Mouse (Mus musculus) midbrain, embryonic 15.5 days (tissue): Measurements from ENCODE around the gene Pycr1. TPM values are rescaled to one million over a fixed set of nuclear protein-coding genes. Genes with fewer than 3 reads are reported as not detected.

Experiments used
- ATAC-seq: fragments of 200-750 bp; cut with Nextera tagmentation; replicated peaks from 2 replicates; pipeline ENCODE4 v1.8.0; 2017; ENCODE audit warnings: moderate TSS enrichment
- H3K27ac ChIP-seq: fragments of 300-500 bp; sonication (generic); 2 replicates; pipeline ENCODE4 v1.5.1; 2015; ENCODE audit warnings: mild to moderate bottlenecking, inconsistent platforms
- H3K27me3 ChIP-seq: fragments of 300-500 bp; sonication (generic); replicated peaks from 2 replicates; pipeline ENCODE4 v1.6.1; 2015; ENCODE audit warnings: inconsistent platforms
- H3K36me3 ChIP-seq: fragments of 300-500 bp; sonication (generic); replicated peaks from 2 replicates; pipeline ENCODE4 v1.6.1; 2015; ENCODE audit warnings: inconsistent platforms
- H3K4me1 ChIP-seq: fragments of 300-500 bp; sonication (generic); 2 replicates; pipeline ENCODE4 v1.6.1; 2015; ENCODE audit warnings: inconsistent platforms
- H3K4me2 ChIP-seq: fragments of 300-500 bp; sonication (generic); 2 replicates; pipeline ENCODE4 v1.6.1; 2015; ENCODE audit warnings: inconsistent platforms, mild to moderate bottlenecking, moderate library complexity
- H3K4me3 ChIP-seq: fragments of 300-500 bp; sonication (generic); 2 replicates; pipeline ENCODE4 v1.5.1; 2015; ENCODE audit warnings: mild to moderate bottlenecking, inconsistent platforms
- H3K9ac ChIP-seq: fragments of 300-500 bp; sonication (generic); 2 replicates; pipeline ENCODE4 v1.6.1; 2015; ENCODE audit warnings: mild to moderate bottlenecking, inconsistent platforms
- H3K9me3 ChIP-seq: fragments of 300-500 bp; sonication (generic); 2 replicates; pipeline ENCODE4 v1.6.1; 2016; ENCODE audit warnings: inconsistent platforms
- WGBS: fragments of 180-500 bp; shearing (Covaris S2); methylation state at CpG from one replicate; pipeline ENCODE4 v1.1.7; 2015; ENCODE audit warnings: mixed read lengths; 5-methylcytosine and 5-hydroxymethylcytosine counted together
- polyA plus RNA-seq: library from polyadenylated mRNA; unstranded; fragments of >200 nt; fragmentation: Nextera tagmentation; extraction: Ambion mirVana; gene quantifications from 2 replicates; pipeline ENCODE4 v1.2.1, GENCODE M21; 2015

The Pycr1 gene
- polyA plus RNA-seq, 1 experiment from 2014 or later: 21.2 TPM

DNA sequence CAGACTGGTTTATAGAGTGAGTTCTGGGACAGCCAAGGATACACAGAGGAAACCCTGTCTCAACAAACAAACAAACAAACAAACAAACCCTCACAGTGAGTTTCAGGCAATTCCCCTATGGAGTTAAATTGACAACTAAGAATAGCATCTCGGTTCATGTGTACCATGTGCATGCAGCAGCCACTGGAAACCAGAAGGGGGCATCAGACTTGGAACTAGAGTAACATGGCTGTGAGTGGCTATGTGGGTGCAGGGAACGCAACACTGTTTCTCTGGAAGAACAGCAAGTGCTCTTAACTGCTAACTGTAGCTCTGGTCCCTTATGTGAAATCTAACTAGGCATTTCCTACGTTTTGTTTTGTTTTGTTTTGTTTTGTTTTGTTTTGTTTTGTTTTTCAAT, 8.3 kb upstream of the Pycr1 start:
- Histone ChIP-seq H3K4me3 (no peak overlapping the region), H3K4me2 (no peak overlapping the region), H3K9me3 (no peaks in the 10 kb centered on the region), H3K36me3 (no peaks in the 10 kb centered on the region), H3K27me3 (peaks cover 17% of the 10 kb centered on the region), H3K4me1 (peaks cover 7% of the 10 kb centered on the region), H3K27ac (no peak overlapping the region), H3K9ac (no peak overlapping the region)
- no peak for ATAC-seq
- WGBS: 69% methylated on average over 3 of the region's 3 CpGs

DNA sequence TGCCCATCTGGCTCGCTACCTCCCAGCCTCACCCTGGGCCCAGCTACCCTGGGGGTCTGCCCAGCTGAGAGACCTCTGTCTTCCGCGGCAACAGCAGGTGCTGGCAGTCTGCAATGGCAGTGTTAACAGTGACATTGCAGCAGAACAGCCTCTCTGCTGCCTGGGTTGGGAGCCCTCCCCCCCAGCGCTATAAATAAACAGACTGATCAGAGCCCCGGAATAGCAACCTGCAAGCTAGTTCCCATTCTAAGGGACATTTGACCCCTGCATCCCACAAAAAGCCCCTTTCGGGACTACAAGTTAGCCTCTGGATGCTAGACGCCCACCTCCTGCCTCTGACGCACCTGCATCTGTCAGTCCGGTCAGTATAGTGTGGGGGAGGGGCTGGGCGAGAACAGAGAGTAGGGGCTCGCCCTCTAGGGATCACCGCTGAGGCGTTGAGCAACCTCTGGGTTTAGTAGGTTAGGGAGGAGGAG, 4.5 kb upstream of the Pycr1 start, which contains the start of gene Myadml2:
Gene Myadml2 (minus strand): TSS at position 158 of the 476 bp plus-strand sequence.
- no peak within 1 kb of the TSS for H3K27ac ChIP-seq
- H3K4me3 ChIP-seq: peak within 1 kb of the TSS; percentile 20
- H3K27me3 ChIP-seq: peaks cover 10% of the 10 kb centered on the region; the same call in 1 of the 2 replicates
- peak within 1 kb of the TSS; percentile 29; the same call in 1 of the 2 replicates for H3K9ac ChIP-seq
- peaks cover 14% of the 10 kb centered on the region for H3K4me1 ChIP-seq
- WGBS: 8% methylated on average over 13 of the region's 13 CpGs
- peak within 1 kb of the TSS; percentile 50 for H3K4me2 ChIP-seq
- ATAC-seq: no peak
- H3K9me3 ChIP-seq: no peaks in the 10 kb centered on the region
- no peaks in the 10 kb centered on the region for H3K36me3 ChIP-seq

DNA sequence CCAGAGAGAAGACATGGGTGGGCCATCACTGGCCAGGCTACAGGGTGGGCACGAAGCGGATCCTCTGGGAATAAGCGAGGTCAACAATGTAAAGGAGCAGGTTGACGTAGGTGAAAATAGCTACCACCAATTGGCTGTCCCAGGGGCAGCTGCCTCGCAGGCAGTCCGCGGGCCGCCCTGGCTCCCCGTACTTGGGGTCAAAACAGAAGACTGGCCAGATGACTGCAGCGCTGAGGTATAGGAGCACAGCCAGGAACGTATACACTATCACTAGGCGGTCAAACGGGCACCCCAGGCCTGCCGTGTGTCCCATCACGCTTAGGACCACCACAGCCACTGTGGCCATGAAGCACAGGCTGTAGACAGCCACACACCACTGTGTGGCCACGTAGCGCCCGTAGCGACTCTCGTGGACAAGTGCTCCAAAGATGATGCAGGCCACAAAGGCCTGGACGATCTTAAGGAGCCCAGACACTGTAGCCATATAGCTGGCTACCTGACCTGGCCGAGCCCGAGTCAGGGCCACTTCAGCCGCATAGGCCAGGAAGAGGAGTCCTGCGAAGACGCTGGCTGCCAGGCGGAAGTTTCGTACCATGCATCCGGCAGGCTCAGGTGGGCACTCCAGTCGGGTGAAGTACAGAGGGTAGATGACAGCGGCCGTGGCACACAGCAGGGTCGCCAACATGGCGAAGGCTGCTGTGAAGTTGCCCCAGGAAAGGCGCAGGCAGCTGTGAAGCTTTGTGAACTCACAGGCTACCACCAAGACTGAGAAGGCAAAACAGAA, 3.7 kb upstream of the Pycr1 start:
- H3K27ac ChIP-seq: no peak overlapping the region
- H3K4me2 ChIP-seq: 0 out of 2 replicates have a peak overlapping the region, but pooled peaks have one; percentile 50
- no peak overlapping the region for H3K4me3 ChIP-seq
- no peaks in the 10 kb centered on the region for H3K9me3 ChIP-seq
- no peak for ATAC-seq
- no peaks in the 10 kb centered on the region for H3K36me3 ChIP-seq
- 82% methylated on average over 35 of the region's 35 CpGs for WGBS
- peaks cover 10% of the 10 kb centered on the region; the same call in 1 of the 2 replicates for H3K27me3 ChIP-seq
- H3K9ac ChIP-seq: no peak overlapping the region
- H3K4me1 ChIP-seq: peaks cover 21% of the 10 kb centered on the region

DNA sequence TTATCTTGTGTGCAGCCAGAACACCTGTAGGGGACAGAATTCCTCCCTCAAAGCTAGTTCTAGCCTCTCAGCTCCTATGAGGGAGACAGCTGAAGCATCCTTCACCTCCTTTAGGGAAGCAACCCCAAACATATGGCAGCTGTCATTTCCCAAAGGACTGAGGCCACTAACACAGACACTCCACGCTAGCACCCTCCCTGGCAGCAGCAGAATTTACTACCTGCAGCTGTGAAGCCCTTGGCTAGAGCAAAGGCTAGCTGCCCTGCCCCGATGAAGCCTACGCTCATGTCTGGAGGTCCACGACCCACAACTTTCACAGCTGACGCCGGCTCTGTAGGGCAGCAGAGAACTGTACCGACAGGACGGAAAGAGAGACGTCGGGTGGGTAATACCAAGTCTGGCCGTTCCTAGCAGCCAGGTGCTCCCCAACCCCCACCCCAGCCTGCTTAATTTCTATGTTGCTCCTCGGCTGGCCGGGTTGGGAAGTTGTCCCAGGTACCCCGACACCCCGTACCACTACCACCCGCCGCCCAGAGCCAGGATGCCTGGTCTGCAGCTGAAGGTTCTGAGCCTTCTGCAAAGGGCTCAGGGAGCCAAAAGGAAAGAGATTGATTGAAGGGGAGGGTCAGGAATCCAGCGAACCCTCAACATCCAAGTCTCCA, 499 bp downstream of the Pycr1 start:
- peak overlapping the region; percentile 46 for H3K4me3 ChIP-seq
- H3K9ac ChIP-seq: peak overlapping the region; percentile 54
- H3K27ac ChIP-seq: peak overlapping the region; percentile 51; the same call in 1 of the 2 replicates
- WGBS: 2% methylated on average over 18 of the region's 18 CpGs
- ATAC-seq: peak; percentile 72
- H3K4me1 ChIP-seq: peaks cover 18% of the 10 kb centered on the region
- no peaks in the 10 kb centered on the region for H3K36me3 ChIP-seq
- H3K9me3 ChIP-seq: no peaks in the 10 kb centered on the region
- H3K4me2 ChIP-seq: peak overlapping the region; percentile 84
- peaks cover 10% of the 10 kb centered on the region; the same call in 1 of the 2 replicates for H3K27me3 ChIP-seq

DNA sequence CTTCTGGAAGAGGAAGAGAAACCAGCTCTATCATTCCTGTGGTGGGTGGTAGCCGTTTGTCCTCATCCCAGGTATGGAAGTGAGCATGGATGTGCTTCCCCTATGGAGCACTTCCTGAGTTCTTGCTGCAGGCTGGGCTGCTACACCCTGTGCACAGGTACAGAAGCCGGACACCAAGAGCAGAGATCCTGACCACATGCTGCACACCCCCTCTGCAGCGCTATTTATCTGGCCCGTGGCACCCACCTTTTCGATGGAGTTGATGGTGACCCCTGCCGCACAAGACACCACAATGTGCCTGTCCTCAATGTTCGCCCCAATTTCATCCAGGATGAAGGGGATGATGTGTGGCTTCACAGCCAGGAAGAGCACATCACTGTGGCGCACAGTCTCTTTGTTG, 1.7 kb downstream of the Pycr1 start:
- Histone ChIP-seq H3K27ac (no peak overlapping the region), H3K4me2 (no peak overlapping the region), H3K4me3 (no peak overlapping the region), H3K9me3 (no peaks in the 10 kb centered on the region), H3K9ac (no peak overlapping the region), H3K27me3 (peaks cover 3% of the 10 kb centered on the region; the same call in 1 of the 2 replicates), H3K36me3 (no peaks in the 10 kb centered on the region), H3K4me1 (peaks cover 14% of the 10 kb centered on the region)
- no peak for ATAC-seq
- 91% methylated on average over 8 of the region's 8 CpGs for WGBS

DNA sequence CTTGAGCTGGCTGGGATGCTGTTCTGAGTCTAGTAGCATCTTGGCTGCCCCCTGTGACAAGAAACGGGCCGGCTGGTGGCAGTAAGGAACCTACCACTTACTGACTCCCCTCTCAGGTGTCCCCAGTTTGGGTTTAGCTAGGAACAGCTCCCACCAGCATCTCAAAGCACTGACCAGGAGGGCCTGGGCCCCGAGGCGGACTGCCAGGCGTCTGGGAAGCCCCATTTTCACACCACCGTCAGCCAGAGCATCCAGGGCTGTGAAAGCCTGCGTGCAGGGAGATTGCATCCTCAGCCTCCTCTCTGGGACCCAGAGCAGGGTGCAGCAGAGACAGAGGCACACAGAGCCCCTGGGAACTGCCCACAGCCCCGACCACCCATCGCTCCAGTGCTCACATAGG, 2.3 kb downstream of the Pycr1 start:
- peaks cover 14% of the 10 kb centered on the region for H3K4me1 ChIP-seq
- H3K27me3 ChIP-seq: no peaks in the 10 kb centered on the region
- H3K36me3 ChIP-seq: no peaks in the 10 kb centered on the region
- no peak overlapping the region for H3K27ac ChIP-seq
- H3K4me2 ChIP-seq: no peak overlapping the region
- ATAC-seq: no peak
- no peak overlapping the region for H3K9ac ChIP-seq
- H3K4me3 ChIP-seq: no peak overlapping the region
- no peaks in the 10 kb centered on the region for H3K9me3 ChIP-seq
- WGBS: 66% methylated on average over 9 of the region's 9 CpGs

DNA sequence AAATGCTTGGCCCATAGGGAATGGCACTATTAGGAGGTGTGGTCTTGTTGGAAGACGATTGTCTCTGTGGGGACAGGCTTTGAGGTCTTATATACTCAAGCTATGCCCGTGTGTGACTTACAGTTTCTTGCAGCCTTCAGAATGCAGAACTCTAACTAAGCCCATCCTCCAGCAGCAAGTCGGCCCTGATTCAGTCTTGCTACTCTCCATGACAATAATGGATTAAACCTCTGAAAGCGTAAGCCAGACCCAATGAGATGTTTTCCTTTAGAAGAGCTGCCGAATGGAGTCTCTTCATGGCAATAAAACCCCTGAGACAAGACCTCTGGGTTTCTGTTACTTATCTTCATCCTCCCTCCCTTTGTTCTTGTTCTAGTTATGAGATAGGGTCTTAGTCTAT, 8.8 kb downstream of the Pycr1 start:
- no peak overlapping the region for H3K9ac ChIP-seq
- WGBS: 67% methylated on average over 5 of the region's 5 CpGs
- H3K4me3 ChIP-seq: no peak overlapping the region
- H3K27ac ChIP-seq: no peak overlapping the region
- no peaks in the 10 kb centered on the region for H3K36me3 ChIP-seq
- no peaks in the 10 kb centered on the region for H3K27me3 ChIP-seq
- H3K4me1 ChIP-seq: peaks cover 31% of the 10 kb centered on the region
- ATAC-seq: no peak
- no peak overlapping the region for H3K4me2 ChIP-seq
- H3K9me3 ChIP-seq: no peaks in the 10 kb centered on the region

DNA sequence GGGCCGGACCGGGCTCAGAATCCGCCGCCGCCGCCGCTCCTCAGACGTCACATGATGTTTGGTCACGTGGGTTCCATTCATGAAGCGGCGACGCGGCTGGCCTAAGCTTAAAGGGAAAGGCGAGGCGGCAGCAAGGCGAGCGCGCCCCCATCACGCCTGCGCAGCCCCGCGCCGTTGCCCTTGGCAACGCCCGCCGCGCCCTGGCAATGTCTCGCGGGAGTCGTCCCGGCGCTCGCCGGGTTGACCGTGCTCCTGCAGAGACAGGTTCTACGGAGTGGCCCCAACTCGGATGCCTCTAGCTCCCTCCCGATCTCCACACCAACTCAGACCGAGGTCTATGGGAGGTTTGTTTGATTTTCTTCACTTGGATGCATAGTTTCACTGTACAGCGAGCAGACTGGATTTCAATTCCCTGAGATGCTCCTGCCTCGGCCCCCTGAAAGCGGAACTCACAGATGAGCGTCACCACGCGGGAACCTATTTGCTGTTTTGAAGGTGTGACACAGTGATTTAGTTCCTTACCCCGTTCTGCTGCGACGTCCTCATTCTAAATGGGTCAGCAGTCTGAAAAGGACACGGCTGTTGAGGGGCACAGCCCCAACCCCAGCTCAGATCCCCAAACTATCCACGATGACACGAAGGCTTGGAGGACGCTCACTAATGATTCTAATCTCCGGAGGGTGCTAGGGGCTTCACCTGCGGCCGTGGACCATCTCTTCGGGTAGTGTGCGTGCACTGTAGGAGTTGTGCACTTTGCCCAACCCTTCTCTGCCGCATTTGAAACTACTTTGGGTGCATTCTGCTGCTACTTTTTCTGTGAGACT, 9.8 kb downstream of the Pycr1 start, which contains the start of gene Mafg:
Gene Mafg (minus strand): TSS at position 81 of the 824 bp plus-strand sequence.
- peak within 1 kb of the TSS; percentile 65 for H3K4me3 ChIP-seq
- WGBS: 9% methylated on average over 58 of the region's 58 CpGs
- H3K4me1 ChIP-seq: peaks cover 37% of the 10 kb centered on the region
- peak; percentile 89 for ATAC-seq
- H3K9ac ChIP-seq: peak within 1 kb of the TSS; percentile 62
- H3K36me3 ChIP-seq: peaks cover 6% of the 10 kb centered on the region; the same call in 1 of the 2 replicates
- peak within 1 kb of the TSS; percentile 97 for H3K4me2 ChIP-seq
- H3K27me3 ChIP-seq: no peaks in the 10 kb centered on the region
- H3K27ac ChIP-seq: peak within 1 kb of the TSS; percentile 84
- no peaks in the 10 kb centered on the region for H3K9me3 ChIP-seq

DNA sequence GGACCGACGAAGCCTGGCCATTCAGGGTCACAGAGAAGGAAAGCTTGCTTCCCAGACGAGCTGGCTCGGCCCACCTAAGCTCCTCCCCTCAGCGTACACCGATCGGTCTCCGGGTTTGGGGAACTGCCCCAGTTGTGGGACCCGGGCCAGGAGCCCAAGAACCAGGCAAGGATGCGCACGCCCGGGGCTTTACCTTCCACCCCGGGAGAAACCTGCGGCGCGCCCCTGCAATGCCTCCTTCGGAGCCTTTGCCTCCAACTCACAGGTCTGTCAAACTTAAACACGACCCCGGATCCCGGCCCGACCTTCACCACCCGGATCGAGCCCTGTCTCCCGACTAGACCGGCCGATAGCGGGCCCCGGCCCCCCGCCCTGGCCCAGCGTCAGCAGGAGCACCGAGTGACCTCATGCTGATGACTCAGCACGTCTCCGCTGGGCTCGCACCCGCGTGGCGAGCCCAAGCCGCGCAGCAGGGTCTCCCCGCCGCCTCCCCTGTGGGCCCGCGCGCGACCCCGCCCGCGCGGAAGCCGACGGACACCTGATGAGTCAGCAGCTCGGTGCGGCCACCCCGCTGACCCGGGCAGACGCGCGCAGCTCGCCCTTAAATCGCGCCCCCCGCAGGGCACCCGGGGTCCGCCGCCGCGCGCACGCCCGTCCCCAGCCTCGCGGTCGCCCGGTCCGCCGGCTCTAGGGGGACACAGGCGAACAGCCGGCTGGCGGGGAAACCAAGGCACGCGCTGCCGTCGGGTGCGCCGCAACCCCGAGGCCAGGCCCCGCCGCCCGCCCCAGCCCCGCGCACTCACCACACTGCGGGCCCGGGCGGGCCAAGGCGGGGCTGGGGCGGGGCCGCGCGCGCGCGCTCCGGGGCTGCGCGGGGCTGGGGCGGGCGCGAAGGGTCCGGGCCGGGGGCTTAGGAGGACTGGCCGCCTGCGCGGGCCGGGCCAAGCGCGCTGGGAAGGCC, 10.7 kb downstream of the Pycr1 start:
- no peaks in the 10 kb centered on the region for H3K9me3 ChIP-seq
- peak overlapping the region; percentile 97 for H3K4me2 ChIP-seq
- H3K36me3 ChIP-seq: peaks cover 6% of the 10 kb centered on the region; the same call in 1 of the 2 replicates
- no peaks in the 10 kb centered on the region for H3K27me3 ChIP-seq
- WGBS: under 1% methylated on average over 111 of the region's 116 CpGs
- H3K4me3 ChIP-seq: peak overlapping the region; percentile 65
- peak overlapping the region; percentile 62 for H3K9ac ChIP-seq
- peak; percentile 81 for ATAC-seq
- H3K4me1 ChIP-seq: peaks cover 37% of the 10 kb centered on the region
- peak overlapping the region; percentile 84 for H3K27ac ChIP-seq

DNA sequence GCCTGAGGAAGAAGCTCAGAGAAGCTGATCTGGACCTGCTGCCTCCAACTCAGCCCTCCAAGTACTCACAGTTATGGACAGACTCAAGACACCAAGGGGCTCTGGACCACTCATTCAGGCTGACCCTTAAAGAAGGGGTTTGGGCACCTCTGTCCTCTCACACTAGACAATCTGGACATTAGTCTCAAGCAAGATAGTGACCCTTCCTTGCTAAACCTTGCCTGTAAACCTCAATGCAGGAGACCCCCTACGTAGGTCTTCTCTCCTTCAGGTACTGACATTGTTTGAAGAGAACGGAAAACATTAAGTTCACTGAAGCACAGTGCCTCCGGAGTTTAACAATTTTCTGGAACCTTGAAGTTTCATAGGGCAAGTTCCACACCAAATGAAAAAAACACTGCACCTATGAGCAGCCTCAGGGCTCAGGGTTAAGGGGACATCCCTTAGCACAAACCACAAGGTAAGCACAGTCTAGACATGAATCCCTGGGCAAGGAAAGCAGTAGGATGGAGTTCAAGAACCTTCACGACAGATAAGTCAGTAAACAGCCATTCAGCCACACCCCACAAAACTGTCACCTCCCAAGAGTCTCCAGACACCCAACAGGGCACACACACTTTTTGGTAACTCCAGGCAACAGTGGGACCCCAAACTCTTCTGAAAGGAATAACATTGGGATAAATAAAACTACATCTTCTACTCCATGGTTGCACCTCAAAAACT, 11.7 kb downstream of the Pycr1 start:
- WGBS: 70% methylated on average over 4 of the region's 4 CpGs

More for the DNA sequence above, 11.7 kb downstream of the Pycr1 start:
- Histone ChIP-seq H3K4me1 (peaks cover 37% of the 10 kb centered on the region), H3K36me3 (peaks cover 10% of the 10 kb centered on the region; the same call in 1 of the 2 replicates), H3K27me3 (no peaks in the 10 kb centered on the region), H3K4me2 (peak overlapping the region; percentile 97), H3K27ac (peak overlapping the region; percentile 84; the same call in 1 of the 2 replicates), H3K4me3 (peak overlapping the region; percentile 65), H3K9ac (peak overlapping the region; percentile 62), H3K9me3 (no peaks in the 10 kb centered on the region)
- ATAC-seq: no peak
